Comparison of ENCODE assay signal across 9 mouse cellular contexts in the genomic region with DNA sequence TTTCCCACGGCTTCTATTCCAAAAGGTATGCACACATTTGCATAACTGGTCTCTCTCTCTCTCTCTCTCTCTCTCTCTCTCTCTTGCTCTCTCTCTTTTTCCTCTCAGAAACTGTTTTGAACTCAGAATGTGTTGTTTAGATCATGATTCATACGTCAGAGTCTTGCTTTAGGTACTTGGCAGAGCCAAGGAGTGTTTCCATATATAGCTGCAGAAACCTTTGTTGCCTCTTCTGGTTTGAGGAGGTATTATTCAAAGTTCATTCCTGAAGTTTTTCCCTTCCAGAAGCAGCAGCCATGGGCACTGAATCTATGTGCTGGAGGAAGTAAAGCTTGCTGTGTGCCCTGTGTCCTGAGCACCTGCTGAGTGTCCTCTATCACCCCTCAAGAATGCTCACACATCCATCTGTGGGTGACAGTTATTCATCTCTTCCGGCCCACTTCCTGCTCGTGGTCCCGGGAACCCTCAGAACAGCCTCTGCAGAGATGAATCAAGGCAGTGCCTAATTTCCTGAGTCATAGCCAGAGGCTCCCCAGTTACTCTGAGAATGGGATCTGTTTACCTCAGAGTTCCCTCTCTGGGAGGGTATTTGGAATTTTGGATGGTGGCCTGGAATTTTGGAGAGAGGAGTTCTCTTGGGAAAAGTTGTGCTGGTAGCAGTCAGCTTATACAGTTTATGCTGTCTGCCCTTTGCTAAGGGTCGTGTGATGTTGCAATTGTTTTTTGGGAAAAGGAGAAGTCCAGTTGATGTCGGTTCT.
DNase-seq lines count a peak whose midpoint lies in the region; ATAC-seq and TF ChIP-seq lines count a peak whose summit lies in the region.
"Had no signal": no experiment of that assay in that cellular context is flagged by ENCODE, and none has a peak within 500 bp of the region (broad histone marks: within the 10 kb centered on the region; RNA-seq: fewer than 3 reads in every experiment).

No protein-coding gene starts in this region.

- no peaks in the 10 kb centered on the region for H3K27me3 ChIP-seq in forebrain, embryonic 16.5 days (replicated peaks; ENCODE audit: control insufficient read depth, insufficient read depth, low read length)
- no peaks in the 10 kb centered on the region for H3K27me3 ChIP-seq in forebrain, embryonic 10.5 days (ENCODE audit: poor library complexity, severe bottlenecking)
- H3K27me3 ChIP-seq: midbrain, embryonic 12.5 days had no signal

- 67% methylated on average over 7 of the region's 7 CpGs for WGBS in forebrain, embryonic 16.5 days
- WGBS in forebrain, embryonic 10.5 days = 79% methylated on average over 7 of the region's 7 CpGs
- WGBS in lung, adult 2 months = 12% methylated on average over 7 of the region's 7 CpGs

- no peak overlapping the region for H3K4me3 ChIP-seq in forebrain, embryonic 16.5 days (replicated peaks; ENCODE audit: low read length)
- H3K4me3 ChIP-seq in forebrain, embryonic 10.5 days = no peak overlapping the region
- no peak overlapping the region for H3K4me3 ChIP-seq in lung, adult 2 months (replicated peaks; ENCODE audit: extremely low read depth, low read depth, low read length)
- H3K4me3 ChIP-seq: midbrain, embryonic 12.5 days had no signal

- no peak for TF ChIP-seq CTCF in lung, adult 2 months (IDR thresholded peaks at IDR 0.05; ENCODE audit: insufficient read depth, low read length)

- H3K4me2 ChIP-seq in forebrain, embryonic 16.5 days (ENCODE audit: low read length) = no peak overlapping the region
- H3K4me2 ChIP-seq: midbrain, embryonic 12.5 days had no signal

- H3K9me3 ChIP-seq in forebrain, embryonic 16.5 days (ENCODE audit: control insufficient read depth, low read length) = no peaks in the 10 kb centered on the region
- no peaks in the 10 kb centered on the region for H3K9me3 ChIP-seq in forebrain, embryonic 10.5 days
- H3K9me3 ChIP-seq: midbrain, embryonic 12.5 days had no signal

- H3K9ac ChIP-seq in forebrain, embryonic 16.5 days (replicated peaks; ENCODE audit: low read depth, low read length) = no peak overlapping the region
- H3K9ac ChIP-seq: midbrain, embryonic 12.5 days had no signal

- H3K4me1 ChIP-seq in forebrain, embryonic 16.5 days (replicated peaks; ENCODE audit: control insufficient read depth, insufficient read depth, low read length) = peaks cover 4% of the 10 kb centered on the region; the same call in 1 of the 2 replicates
- H3K4me1 ChIP-seq in forebrain, embryonic 10.5 days = no peaks in the 10 kb centered on the region
- peaks cover 10% of the 10 kb centered on the region for H3K4me1 ChIP-seq in lung, adult 2 months (ENCODE audit: control insufficient read depth, insufficient read depth, low read length)
- H3K4me1 ChIP-seq: midbrain, embryonic 12.5 days had no signal

- ATAC-seq in forebrain, embryonic 16.5 days = peak; percentile 45; the same call in 1 of the 2 replicates

- no peak overlapping the region for H3K27ac ChIP-seq in forebrain, embryonic 16.5 days (ENCODE audit: low read length)
- H3K27ac ChIP-seq in forebrain, embryonic 10.5 days = no peak overlapping the region
- H3K27ac ChIP-seq: midbrain, embryonic 12.5 days had no signal

- H3K36me3 ChIP-seq in forebrain, embryonic 16.5 days (ENCODE audit: control insufficient read depth, insufficient read depth) = no peaks in the 10 kb centered on the region
- H3K36me3 ChIP-seq in forebrain, embryonic 10.5 days (replicated peaks) = no peaks in the 10 kb centered on the region
- H3K36me3 ChIP-seq: midbrain, embryonic 12.5 days had no signal

- DNase-seq in forebrain, embryonic 10.5 days (ENCODE audit: extremely low spot score, low spot score) = no peak
- peak; percentile 81 for DNase-seq in 3T3-L1 (ENCODE audit: low read depth, low spot score)
- DNase-seq in gastrocnemius, postnatal 25 days = peak; percentile 34
- DNase-seq in lung, adult 2 months = peak; percentile 12
- peak; percentile 37 to 41 for DNase-seq in thymus, postnatal 10 days (ENCODE audit: low spot score in 2 of 2)
- DNase-seq in layer of hippocampus, adult 11-12 months (ENCODE audit: low spot score) = no peak
- no peak for DNase-seq in cerebellum, adult 8-10 months

- no peak for TF ChIP-seq POLR2A in lung, adult 2 months (IDR thresholded peaks at IDR 0.05; ENCODE audit: borderline replicate concordance, extremely low read depth, low read depth, low read length)

Comparison
In these comparisons a context has a peak if more than half of its experiments do, and no peak if none do; other contexts are left out.
1. DNase-seq: peak in 3T3-L1 (single experiment), gastrocnemius, postnatal 25 days (single experiment), lung, adult 2 months (single experiment) and thymus, postnatal 10 days (2 of 2); none in forebrain, embryonic 10.5 days (single experiment), layer of hippocampus, adult 11-12 months (single experiment) and cerebellum, adult 8-10 months (single experiment).